Mouse (Mus musculus): Measurements from ENCODE around the gene Eqtn.

Gene Eqtn

GRCm38 (mm10) chr4:94928743-94929142 lies at the start of gene Eqtn:
TSS of gene Eqtn (minus strand) at chr4:94928843.
- no peak for DNase-seq

GRCm38 (mm10) chr4:94973321-94973720 lies 44.7 kb upstream of the Eqtn start:
- no peak for DNase-seq

GRCm38 (mm10) chr4:94952773-94953172 lies 24.1 kb upstream of the Eqtn start:
- DNase-seq, result no peak

GRCm38 (mm10) chr4:94941221-94941855 lies 12.7 kb upstream of the Eqtn start:
- no peak for DNase-seq

- no peak for DNase-seq
These were observed 26.9 kb downstream of the Eqtn start for GRCm38 (mm10) chr4:94901780-94902179.

GRCm38 (mm10) chr4:94900744-94901143 lies 27.9 kb downstream of the Eqtn start:
- DNase-seq, result no peak

Data from cerebellum, adult 11-12 months (tissue).